Mouse (Mus musculus) adipocyte (in vitro differentiated cells): ENCODE data around the gene Trim60.

Source experiments
- DNase-seq: peaks from one replicate; pipeline ENCODE4 v3.0.0-alpha.2; 2016; ENCODE audit warnings: low spot score

The Trim60 gene

GRCm38 (mm10) chr8:64987731-64988130, 30.7 kb downstream of the Trim60 start, which contains the start of gene Trim75:
Trim75 (minus strand) TSS chr8:64987831.
- no peak for DNase-seq

GRCm38 (mm10) chr8:64983150-64983897, 35.1 kb downstream of the Trim60 start:
- DNase-seq: no peak

GRCm38 (mm10) chr8:64962836-64963235, 55.5 kb downstream of the Trim60 start:
- DNase-seq: peak; percentile 25

DNA sequence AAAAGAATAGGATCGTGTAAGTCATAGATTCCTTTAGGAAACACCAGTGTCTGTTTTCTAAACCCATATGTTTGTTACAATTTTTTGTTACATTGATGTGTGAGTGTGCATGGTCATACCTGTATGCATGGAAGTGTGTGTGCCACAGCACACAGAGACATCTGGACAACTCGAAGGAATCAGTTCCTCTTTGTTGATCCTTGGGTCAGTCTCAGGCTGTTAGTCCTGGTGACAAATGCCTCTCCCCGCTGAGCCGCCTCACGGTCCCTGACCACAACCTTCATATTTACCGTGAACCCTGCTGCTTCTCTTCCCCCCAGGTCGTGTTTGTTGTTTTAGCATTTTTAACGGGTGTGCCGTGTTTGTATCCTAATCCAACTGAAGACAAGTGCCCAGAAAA, 59.4 kb downstream of the Trim60 start:
- no peak for DNase-seq

GRCm38 (mm10) chr8:64952101-64952500, 66.3 kb downstream of the Trim60 start:
- no peak for DNase-seq
